Mouse (Mus musculus) cerebellum, adult 9-10 months (tissue): ENCODE data around the gene Col4a2.

Source experiments
- DNase-seq: peaks from one replicate; pipeline ENCODE4 v3.0.0; 2022

Col4a2 gene

GRCm38 (mm10) chr8:11327722-11328417, 15.3 kb downstream of the Col4a2 start:
- no peak for DNase-seq

- DNase-seq: no peak
These were observed 19.0 kb downstream of the Col4a2 start for GRCm38 (mm10) chr8:11331561-11331960.

GRCm38 (mm10) chr8:11333746-11334145, 21.1 kb downstream of the Col4a2 start:
- no peak for DNase-seq

GRCm38 (mm10) chr8:11334493-11334892, 21.9 kb downstream of the Col4a2 start:
- DNase-seq: no peak

GRCm38 (mm10) chr8:11335238-11335637, 22.6 kb downstream of the Col4a2 start:
- DNase-seq: no peak

- DNase-seq: no peak
These were observed 23.7 kb downstream of the Col4a2 start for GRCm38 (mm10) chr8:11336346-11336745.

- no peak for DNase-seq
These were observed 25.0 kb downstream of the Col4a2 start for GRCm38 (mm10) chr8:11337642-11338041.

- no peak for DNase-seq
These were observed 25.9 kb downstream of the Col4a2 start for GRCm38 (mm10) chr8:11338507-11338906.

GRCm38 (mm10) chr8:11340310-11341110, 27.9 kb downstream of the Col4a2 start:
- DNase-seq: no peak

GRCm38 (mm10) chr8:11341111-11341566, 28.5 kb downstream of the Col4a2 start:
- DNase-seq: no peak

- DNase-seq: no peak
These were observed 31.9 kb downstream of the Col4a2 start for GRCm38 (mm10) chr8:11344459-11344858.

- DNase-seq: no peak
These were observed 33.6 kb downstream of the Col4a2 start for GRCm38 (mm10) chr8:11346225-11346624.

- DNase-seq: no peak
These were observed 35.1 kb downstream of the Col4a2 start for GRCm38 (mm10) chr8:11347699-11348098.

GRCm38 (mm10) chr8:11348622-11349021, 36.0 kb downstream of the Col4a2 start:
- no peak for DNase-seq

- DNase-seq: no peak
These were observed 38.8 kb downstream of the Col4a2 start for GRCm38 (mm10) chr8:11351355-11351754.

- DNase-seq: no peak
These were observed 39.9 kb downstream of the Col4a2 start for GRCm38 (mm10) chr8:11352514-11352913.

- no peak for DNase-seq
These were observed 42.3 kb downstream of the Col4a2 start for GRCm38 (mm10) chr8:11354800-11355451.

- DNase-seq: no peak
These were observed 43.3 kb downstream of the Col4a2 start for GRCm38 (mm10) chr8:11355900-11356299.

GRCm38 (mm10) chr8:11356776-11357175, 44.2 kb downstream of the Col4a2 start:
- DNase-seq: no peak

- no peak for DNase-seq
These were observed 45.4 kb downstream of the Col4a2 start for GRCm38 (mm10) chr8:11357921-11358436.

GRCm38 (mm10) chr8:11359846-11360245, 47.2 kb downstream of the Col4a2 start:
- no peak for DNase-seq

- no peak for DNase-seq
These were observed 49.1 kb downstream of the Col4a2 start for GRCm38 (mm10) chr8:11361546-11362277.
